Comparison of ENCODE assay signal across 8 mouse cellular contexts in the genomic region with DNA sequence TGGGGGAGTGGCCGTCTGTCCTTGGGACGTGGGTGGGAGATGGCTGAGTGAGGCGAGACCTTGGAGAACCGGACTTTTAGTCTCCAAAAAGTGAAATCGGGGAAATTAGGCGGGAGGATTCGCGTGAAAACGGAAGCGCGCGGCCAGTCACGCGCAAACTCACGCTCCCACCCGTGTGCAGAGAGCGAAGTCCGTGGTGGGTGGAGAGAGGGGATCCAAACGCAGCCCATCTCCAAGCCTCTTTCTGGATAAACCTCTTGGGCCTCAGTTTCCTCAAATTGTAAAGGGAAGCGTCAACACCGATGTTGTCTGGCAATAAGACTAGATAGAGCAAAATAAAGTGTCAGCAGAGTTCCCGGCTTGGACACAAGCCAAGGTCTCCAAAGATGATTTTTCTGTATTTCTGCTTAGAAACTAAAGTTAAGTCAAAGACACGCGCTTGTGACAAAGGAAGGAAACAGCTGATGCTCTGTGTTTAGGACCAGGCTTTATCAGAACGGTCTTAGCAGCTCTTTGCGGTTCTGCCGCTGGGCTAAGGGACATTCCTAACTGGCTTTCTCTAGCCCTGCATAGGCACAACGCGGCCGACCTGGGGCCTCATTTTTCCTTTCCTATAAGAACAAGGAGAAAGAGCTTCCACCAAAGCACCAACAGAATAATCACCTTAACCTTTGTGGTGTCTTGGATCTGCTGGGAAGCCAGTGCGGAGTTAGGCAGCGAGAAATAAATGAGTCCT. TPM values are rescaled to one million over a fixed set of nuclear protein-coding genes. Genes with fewer than 3 reads are reported as not detected.
DNase-seq lines count a peak whose midpoint lies in the region; ATAC-seq and TF ChIP-seq lines count a peak whose summit lies in the region.

No protein-coding gene starts in this region.

- H3K27ac ChIP-seq in embryonic facial prominence, embryonic 14.5 days (replicated peaks; ENCODE audit: low read depth, low read length): no peak overlapping the region
- H3K27ac ChIP-seq in hindbrain, embryonic 16.5 days (ENCODE audit: low read depth, low read length): no peak overlapping the region
- no peak overlapping the region; the same call in 1 of the 2 replicates for H3K27ac ChIP-seq in midbrain, embryonic 15.5 days

- peak overlapping the region; percentile 90 for H3K4me3 ChIP-seq in E14TG2a.4 (replicated peaks; ENCODE audit: low read length)
- H3K4me3 ChIP-seq in embryonic facial prominence, embryonic 14.5 days (ENCODE audit: low read depth, low read length): peak overlapping the region; percentile 71
- peak overlapping the region; percentile 87 for H3K4me3 ChIP-seq in hindbrain, embryonic 16.5 days (ENCODE audit: low read length)
- peak overlapping the region; percentile 65 for H3K4me3 ChIP-seq in midbrain, embryonic 15.5 days

- 1% methylated on average over 32 of the region's 32 CpGs for WGBS in embryonic facial prominence, embryonic 14.5 days
- WGBS in hindbrain, embryonic 16.5 days: 2% methylated on average over 32 of the region's 32 CpGs
- WGBS in midbrain, embryonic 15.5 days: under 1% methylated on average over 32 of the region's 32 CpGs

- peak; percentile 11 to 23 for DNase-seq in cerebellum, postnatal 14 days
- no peak for DNase-seq in embryonic facial prominence, embryonic 14.5 days (ENCODE audit: low spot score)
- DNase-seq in spleen, postnatal 36 days (ENCODE audit: low spot score in 2 of 2): no peak

- peaks cover 30% of the 10 kb centered on the region for H3K4me1 ChIP-seq in E14TG2a.4 (replicated peaks; ENCODE audit: low read depth, low read length)
- H3K4me1 ChIP-seq in embryonic facial prominence, embryonic 14.5 days (ENCODE audit: control insufficient read depth, insufficient read depth, low read length): peaks cover 9% of the 10 kb centered on the region; the same call in 1 of the 2 replicates
- peaks cover 16% of the 10 kb centered on the region for H3K4me1 ChIP-seq in hindbrain, embryonic 16.5 days (ENCODE audit: control insufficient read depth, insufficient read depth, low read depth, low read length)
- peaks cover 24% of the 10 kb centered on the region for H3K4me1 ChIP-seq in midbrain, embryonic 15.5 days

- TF ChIP-seq CTCF in E14TG2a.4 (conservative IDR thresholded peaks at IDR 0.05; ENCODE audit: low read length): no peak

- no peaks in the 10 kb centered on the region for H3K36me3 ChIP-seq in E14TG2a.4 (ENCODE audit: insufficient read depth, low read length)
- no peaks in the 10 kb centered on the region for H3K36me3 ChIP-seq in embryonic facial prominence, embryonic 14.5 days (ENCODE audit: control insufficient read depth, insufficient read depth, low read length)
- H3K36me3 ChIP-seq in hindbrain, embryonic 16.5 days (ENCODE audit: control insufficient read depth, insufficient read depth, low read length): no peaks in the 10 kb centered on the region
- no peaks in the 10 kb centered on the region for H3K36me3 ChIP-seq in midbrain, embryonic 15.5 days (replicated peaks)

- H3K9me3 ChIP-seq in E14TG2a.4 (ENCODE audit: low read length): no peaks in the 10 kb centered on the region
- no peaks in the 10 kb centered on the region for H3K9me3 ChIP-seq in embryonic facial prominence, embryonic 14.5 days (ENCODE audit: control insufficient read depth, low read length)
- H3K9me3 ChIP-seq in hindbrain, embryonic 16.5 days (ENCODE audit: control insufficient read depth, low read length): no peaks in the 10 kb centered on the region
- no peaks in the 10 kb centered on the region for H3K9me3 ChIP-seq in midbrain, embryonic 15.5 days

- ATAC-seq in cerebellum, adult (ENCODE audit: insufficient number of reproducible peaks, low FRiP score, low TSS enrichment): no peak
- ATAC-seq in embryonic facial prominence, embryonic 14.5 days (ENCODE audit: low read depth): no peak; the same call in 1 of the 2 replicates
- no peak; the same call in none of the 2 replicates for ATAC-seq in hindbrain, embryonic 16.5 days
- ATAC-seq in midbrain, embryonic 15.5 days (replicated peaks): peak; percentile 50
- no peak for ATAC-seq in monocyte, adult 5-6 weeks (replicated peaks; ENCODE audit: insufficient number of reproducible peaks, low FRiP score, low TSS enrichment, poor library complexity, severe bottlenecking)

- H3K9ac ChIP-seq in embryonic facial prominence, embryonic 14.5 days (ENCODE audit: low read depth, low read length): peak overlapping the region; percentile 58
- H3K9ac ChIP-seq in hindbrain, embryonic 16.5 days (ENCODE audit: low read depth, low read length): peak overlapping the region; percentile 74
- peak overlapping the region; percentile 61; the same call in 1 of the 2 replicates for H3K9ac ChIP-seq in midbrain, embryonic 15.5 days

- peaks cover 65% of the 10 kb centered on the region for H3K27me3 ChIP-seq in E14TG2a.4 (ENCODE audit: insufficient read depth, low read length)
- peaks cover 35% of the 10 kb centered on the region for H3K27me3 ChIP-seq in embryonic facial prominence, embryonic 14.5 days (replicated peaks; ENCODE audit: control insufficient read depth, insufficient read depth, low read length)
- peaks cover 10% of the 10 kb centered on the region for H3K27me3 ChIP-seq in hindbrain, embryonic 16.5 days (replicated peaks; ENCODE audit: control insufficient read depth, insufficient read depth, low read length)
- peaks cover 18% of the 10 kb centered on the region for H3K27me3 ChIP-seq in midbrain, embryonic 15.5 days (replicated peaks)

- H3K4me2 ChIP-seq in embryonic facial prominence, embryonic 14.5 days (ENCODE audit: low read depth, low read length): peak overlapping the region; percentile 85
- peak overlapping the region; percentile 99 for H3K4me2 ChIP-seq in hindbrain, embryonic 16.5 days (ENCODE audit: low read length)
- H3K4me2 ChIP-seq in midbrain, embryonic 15.5 days: peak overlapping the region; percentile 89

RNA-seq across cellular contexts. Expression of gene Mast4, which starts 0.6 kb away (rescaled TPM):
- 21.1 and 24.3 TPM in 2 replicates for polyA plus RNA-seq in embryonic facial prominence, embryonic 14.5 days (2014; fragmentation: Nextera tagmentation; extraction: Ambion mirVana)
- 24.6 and 26.5 TPM in 2 replicates for polyA plus RNA-seq in hindbrain, embryonic 16.5 days (2015; fragmentation: Nextera tagmentation; extraction: Ambion mirVana)
- 36.7 and 41.1 TPM in 2 replicates for polyA plus RNA-seq in midbrain, embryonic 15.5 days (2015; fragmentation: Nextera tagmentation; extraction: Ambion mirVana)
- 3.3 to 5.1 TPM (median 4.1 TPM) in 3 replicates for total RNA-seq in monocyte, adult 5-6 weeks (2017)

Comparison
In these comparisons a context has a peak if more than half of its experiments do, and no peak if none do; other contexts are left out.
1. DNase-seq: peak in cerebellum, postnatal 14 days (2 of 2); none in embryonic facial prominence, embryonic 14.5 days (single experiment) and spleen, postnatal 36 days (0 of 2).
2. Peak in every context shown above with its lines, with median percentiles within 50 percentile points of each other: H3K4me3 ChIP-seq, H3K4me2 ChIP-seq and H3K9ac ChIP-seq.